Mouse (Mus musculus) small intestine, adult 2 months (tissue): ENCODE results near the gene Trp53tg5. TPM values are rescaled to one million over a fixed set of nuclear protein-coding genes. Genes with fewer than 3 reads are reported as not detected.

ENCODE experiments used
- H3K27ac ChIP-seq: fragments of 200-500 bp; 2 replicates; pipeline ENCODE4 v1.5.1; 2012; ENCODE audit warnings: low read depth, low read length, control low read depth, inconsistent platforms; ENCODE audit not compliant: insufficient read depth
- H3K27me3 ChIP-seq: fragments of 200-500 bp; 2 replicates; pipeline ENCODE4 v1.6.1; 2012; ENCODE audit warnings: mild to moderate bottlenecking, moderate library complexity, low read length, inconsistent platforms; ENCODE audit not compliant: control insufficient read depth, insufficient read depth
- H3K36me3 ChIP-seq: fragments of 200-500 bp; 2 replicates; pipeline ENCODE4 v1.6.1; 2012; ENCODE audit warnings: mild to moderate bottlenecking, low read length, control low read depth, inconsistent platforms; ENCODE audit not compliant: control insufficient read depth, insufficient read depth
- H3K4me1 ChIP-seq: fragments of 200-500 bp; 2 replicates; pipeline ENCODE4 v1.6.1; 2012; ENCODE audit warnings: low read length, inconsistent platforms, mixed read lengths; ENCODE audit not compliant: control insufficient read depth, insufficient read depth, insufficient read length
- H3K4me3 ChIP-seq: fragments of 200-500 bp; 2 replicates; pipeline ENCODE4 v1.5.1; 2012; ENCODE audit warnings: low read depth, mild to moderate bottlenecking, control low read depth, inconsistent platforms, low read length, moderate library complexity
- CTCF ChIP-seq: fragments of 200-500 bp; IDR thresholded peaks from 2 replicates; pipeline ENCODE4 v1.5.1; 2012; ENCODE audit warnings: low read depth, mild to moderate bottlenecking, control low read depth, inconsistent platforms, low read length, moderate library complexity, mixed read lengths; ENCODE audit not compliant: insufficient replicate concordance, insufficient read length; ENCODE audit errors: extremely low read depth
- POLR2A ChIP-seq: fragments of 200-500 bp; IDR thresholded peaks from 2 replicates; pipeline ENCODE4 v1.6.1; 2012; ENCODE audit warnings: low read depth, mild to moderate bottlenecking, control low read depth, inconsistent platforms, low read length, moderate library complexity
- WGBS: fragments of 180-500 bp; shearing (Covaris S2); methylation state at CpG from one replicate; pipeline ENCODE4 v1.1.7; 2018; 5-methylcytosine and 5-hydroxymethylcytosine counted together
- polyA plus RNA-seq: library from polyadenylated mRNA; depleted of rRNA; stranded (reverse); fragments of >200 nt; gene quantifications from 2 replicates; pipeline ENCODE4 v1.2.3, GENCODE M21; 2012

Trp53tg5 gene
- polyA plus RNA-seq, 1 experiment, result not detected

GRCm38 (mm10) chr2:164485681-164486257, 12.2 kb upstream of the Trp53tg5 start, which contains the start of gene Dbndd2:
Gene Dbndd2, plus strand, starts transcription at chr2:164486106.
- Histone ChIP-seq H3K36me3 (peaks cover 11% of the 10 kb centered on the region), H3K4me3 (peak within 1 kb of the TSS; percentile 82), H3K27ac (peak within 1 kb of the TSS; percentile 26), H3K27me3 (no peaks in the 10 kb centered on the region), H3K4me1 (peaks cover 18% of the 10 kb centered on the region)
- TF ChIP-seq POLR2A (no peak), CTCF (no peak)
- WGBS, result 5% methylated on average over 26 of the region's 26 CpGs

DNA sequence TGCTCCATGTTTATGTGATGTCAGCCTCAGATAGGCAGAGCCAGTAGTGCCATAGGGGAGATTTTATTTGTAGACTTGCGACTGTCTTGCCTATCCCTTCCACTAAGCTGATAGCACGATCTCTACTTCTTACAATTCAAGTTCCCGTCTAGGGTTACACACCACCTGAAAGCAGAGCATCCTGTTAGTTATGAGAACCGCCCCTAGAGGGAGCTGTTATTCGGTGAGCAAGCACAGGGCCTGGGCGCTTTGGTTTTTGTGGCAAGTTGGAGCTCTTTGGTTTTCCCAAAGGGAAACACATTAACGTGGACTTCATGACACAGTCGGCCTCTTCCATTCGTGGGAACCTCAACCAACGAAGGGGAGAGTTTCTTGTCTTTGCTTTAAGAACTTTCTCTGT, 3.3 kb downstream of the Trp53tg5 start:
- Histone ChIP-seq H3K27me3 (no peaks in the 10 kb centered on the region), H3K4me3 (no peak overlapping the region), H3K27ac (no peak overlapping the region), H3K36me3 (peaks cover 8% of the 10 kb centered on the region), H3K4me1 (peaks cover 11% of the 10 kb centered on the region)
- 25% methylated on average over 10 of the region's 10 CpGs for WGBS
- TF ChIP-seq POLR2A (no peak), CTCF (peak; percentile 77; the same call in 1 of the 2 replicates)

GRCm38 (mm10) chr2:164466787-164467186, 6.7 kb downstream of the Trp53tg5 start:
- 73% methylated on average over 5 of the region's 5 CpGs for WGBS

GRCm38 (mm10) chr2:164465161-164465560, 8.4 kb downstream of the Trp53tg5 start:
- Histone ChIP-seq H3K36me3 (peaks cover 23% of the 10 kb centered on the region), H3K27me3 (no peaks in the 10 kb centered on the region), H3K4me3 (no peak overlapping the region), H3K27ac (no peak overlapping the region), H3K4me1 (peaks cover 6% of the 10 kb centered on the region; the same call in 1 of the 2 replicates)
- TF ChIP-seq CTCF (no peak), POLR2A (no peak)

More at GRCm38 (mm10) chr2:164466787-164467186, 6.7 kb downstream of the Trp53tg5 start:
- Histone ChIP-seq H3K27ac (no peak overlapping the region), H3K4me3 (no peak overlapping the region), H3K4me1 (peaks cover 9% of the 10 kb centered on the region; the same call in 1 of the 2 replicates), H3K27me3 (no peaks in the 10 kb centered on the region), H3K36me3 (peaks cover 23% of the 10 kb centered on the region)
- TF ChIP-seq POLR2A, result no peak
- TF ChIP-seq CTCF, result no peak

DNA sequence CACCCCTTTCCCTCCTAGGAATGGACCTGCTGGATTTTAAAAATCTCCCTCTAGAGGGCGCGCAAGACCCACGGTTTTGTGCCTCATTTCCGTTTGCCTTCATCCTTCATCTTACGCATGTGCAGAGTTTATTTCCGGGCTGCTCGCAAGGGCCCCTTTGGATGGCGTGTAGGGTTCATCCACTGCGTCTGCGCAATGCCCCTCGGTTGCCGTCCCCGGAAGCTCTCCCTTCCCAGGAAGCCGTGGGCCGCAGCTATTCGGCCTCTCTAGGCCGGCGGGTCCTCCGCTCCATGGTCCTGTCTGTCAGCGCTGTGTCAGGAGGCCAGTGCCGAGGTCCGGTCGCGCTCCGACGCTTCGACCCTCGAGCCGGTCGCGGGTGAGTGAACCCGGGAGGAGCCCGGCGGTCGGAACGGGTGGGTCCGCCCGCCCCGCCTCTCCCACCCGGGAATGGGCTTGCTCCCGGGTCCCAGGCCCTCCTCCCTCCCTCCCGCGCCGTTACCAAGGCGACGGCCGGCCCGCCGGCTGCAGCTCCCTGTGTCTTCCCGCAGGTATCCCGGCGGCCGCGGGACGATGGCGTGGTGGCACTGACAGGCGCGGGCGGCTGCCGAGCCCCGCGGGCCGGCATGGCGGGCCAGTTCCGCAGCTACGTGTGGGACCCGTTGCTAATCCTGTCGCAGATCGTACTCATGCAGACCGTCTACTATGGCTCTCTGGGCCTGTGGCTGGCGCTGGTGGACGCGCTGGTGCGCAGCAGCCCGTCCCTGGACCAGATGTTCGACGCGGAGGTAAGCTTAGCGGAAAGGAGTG, 12.6 kb downstream of the Trp53tg5 start, which contains the start of gene Gm20458:
Gene Gm20458 (plus strand): TSS at position 223 of the 807 bp plus-strand sequence.
- no peaks in the 10 kb centered on the region for H3K27me3 ChIP-seq
- WGBS, result under 1% methylated on average over 78 of the region's 79 CpGs
- TF ChIP-seq CTCF, result peak; percentile 63; the same call in 1 of the 2 replicates
- TF ChIP-seq POLR2A, result peak; percentile 46; the same call in 1 of the 2 replicates

GRCm38 (mm10) chr2:164458535-164458934, 15.0 kb downstream of the Trp53tg5 start:
- WGBS, result 16% methylated on average over 8 of the region's 8 CpGs
- peak overlapping the region; percentile 92 for H3K27ac ChIP-seq
- no peak for TF ChIP-seq POLR2A
- no peak for TF ChIP-seq CTCF
- no peaks in the 10 kb centered on the region for H3K27me3 ChIP-seq
- H3K4me3 ChIP-seq, result peak overlapping the region; percentile 20; the same call in 1 of the 2 replicates
- H3K4me1 ChIP-seq, result peaks cover 30% of the 10 kb centered on the region; the same call in 1 of the 2 replicates
- H3K36me3 ChIP-seq, result peaks cover 5% of the 10 kb centered on the region

More for the DNA sequence above, 12.6 kb downstream of the Trp53tg5 start, which contains the start of gene Gm20458:
- Histone ChIP-seq H3K27ac (peak within 1 kb of the TSS; percentile 61), H3K4me1 (peaks cover 18% of the 10 kb centered on the region; the same call in 1 of the 2 replicates), H3K4me3 (peak within 1 kb of the TSS; percentile 70), H3K36me3 (peaks cover 21% of the 10 kb centered on the region)

GRCm38 (mm10) chr2:164457942-164458341, 15.6 kb downstream of the Trp53tg5 start:
- peaks cover 30% of the 10 kb centered on the region; the same call in 1 of the 2 replicates for H3K4me1 ChIP-seq
- no peak for TF ChIP-seq POLR2A
- no peak for TF ChIP-seq CTCF
- WGBS, result 16% methylated on average over 7 of the region's 7 CpGs

More at GRCm38 (mm10) chr2:164457942-164458341, 15.6 kb downstream of the Trp53tg5 start:
- Histone ChIP-seq H3K36me3 (no peaks in the 10 kb centered on the region), H3K27me3 (no peaks in the 10 kb centered on the region), H3K4me3 (0 out of 2 replicates have a peak overlapping the region, but pooled peaks have one; percentile 0), H3K27ac (peak overlapping the region; percentile 76)
